Mouse (Mus musculus) activated CD4-positive, CD25-positive, alpha-beta regulatory T cell, adult 4 months (primary cell): Measurements from ENCODE around the gene Ddx19a. TPM values are rescaled to one million over a fixed set of nuclear protein-coding genes. Genes with fewer than 3 reads are reported as not detected.
"Not testable (repeated sequence)": the region's sequence is repeated elsewhere in the genome, so short reads cannot be mapped to it uniquely, and the experiment has no call there.

Experiments
- ATAC-seq: one replicate; pipeline ENCODE4 v1.8.0; 2017
- polyA plus RNA-seq, 2 experiments: library from polyadenylated mRNA; unstranded; fragments of 100-300 nt; shearing (Covaris generic); gene quantifications; one replicate each; pipeline ENCODE4 v1.2.1; 2017

The Ddx19a gene
- polyA plus RNA-seq, 2 experiments from 2014 or later: 13.2 to 14.0 TPM

- peak; percentile 98 for ATAC-seq
These were observed 27.5 kb downstream of the Ddx19a start for GRCm38 (mm10) chr8:110969910-110970770.

DNA sequence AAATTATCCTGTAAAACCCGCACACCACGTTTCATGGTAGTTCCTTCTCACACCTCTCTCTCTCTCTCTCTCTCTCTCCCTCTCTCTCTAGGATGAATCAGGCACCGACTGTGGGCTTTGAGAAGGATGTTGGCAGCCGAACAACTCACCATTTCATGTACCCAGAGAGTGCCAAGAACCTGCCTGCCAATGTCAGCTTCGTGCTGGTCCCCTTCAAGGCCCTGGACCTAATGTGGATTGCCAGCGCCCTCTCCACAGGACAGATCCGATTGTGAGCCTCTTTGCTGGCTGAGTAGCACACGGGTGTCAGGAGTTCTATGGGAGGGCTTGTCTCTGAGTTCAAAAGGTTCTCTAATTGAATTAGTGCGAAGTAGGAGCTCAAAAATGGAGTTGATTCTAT lies 30.3 kb downstream of the Ddx19a start:
- ATAC-seq: no peak

GRCm38 (mm10) chr8:110966586-110966985 lies 31.0 kb downstream of the Ddx19a start:
- no peak for ATAC-seq

- ATAC-seq: no peak
These were observed 32.0 kb downstream of the Ddx19a start for GRCm38 (mm10) chr8:110965594-110965993.

GRCm38 (mm10) chr8:110964666-110965065 lies 32.9 kb downstream of the Ddx19a start:
- no peak for ATAC-seq

- ATAC-seq: no peak
These were observed 34.5 kb downstream of the Ddx19a start for GRCm38 (mm10) chr8:110963051-110963450.

GRCm38 (mm10) chr8:110959906-110960305 lies 37.7 kb downstream of the Ddx19a start:
- no peak for ATAC-seq

DNA sequence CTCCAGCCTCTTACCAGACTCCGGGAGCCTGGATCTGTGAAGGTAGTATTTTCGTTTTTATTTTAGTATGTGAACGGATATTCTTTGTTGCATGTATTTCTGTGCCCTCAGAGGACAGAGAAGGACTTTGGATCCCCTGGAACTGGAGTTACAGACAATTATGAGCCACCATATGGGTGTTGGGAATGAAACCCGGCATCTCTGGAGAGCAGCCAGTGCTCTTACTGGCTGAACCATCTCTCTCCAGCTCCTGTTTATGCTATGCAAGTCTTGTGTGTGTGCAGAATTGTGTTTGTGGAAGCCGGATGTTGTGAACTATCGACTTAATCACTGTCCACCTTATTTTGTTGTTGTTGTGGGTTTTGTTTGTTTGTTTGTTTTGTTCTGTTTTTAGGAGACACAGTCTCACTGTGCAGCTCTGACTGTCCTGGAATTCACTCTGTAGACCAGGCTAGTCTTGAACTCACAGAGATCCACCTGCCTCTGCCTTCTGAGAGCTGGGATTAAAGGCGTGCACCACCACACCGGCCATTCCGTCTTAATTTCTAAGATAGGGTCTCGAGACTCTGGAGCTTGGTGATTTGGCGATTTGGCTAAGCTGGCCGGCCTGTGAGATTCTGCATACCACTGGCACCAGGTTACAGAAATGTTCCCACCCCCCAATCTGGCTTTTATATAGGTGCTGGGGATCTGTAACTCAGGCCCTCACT lies 38.4 kb downstream of the Ddx19a start:
- no peak for ATAC-seq

- ATAC-seq: not testable (repeated sequence)
These were observed 39.0 kb downstream of the Ddx19a start for GRCm38 (mm10) chr8:110958553-110958952.

DNA sequence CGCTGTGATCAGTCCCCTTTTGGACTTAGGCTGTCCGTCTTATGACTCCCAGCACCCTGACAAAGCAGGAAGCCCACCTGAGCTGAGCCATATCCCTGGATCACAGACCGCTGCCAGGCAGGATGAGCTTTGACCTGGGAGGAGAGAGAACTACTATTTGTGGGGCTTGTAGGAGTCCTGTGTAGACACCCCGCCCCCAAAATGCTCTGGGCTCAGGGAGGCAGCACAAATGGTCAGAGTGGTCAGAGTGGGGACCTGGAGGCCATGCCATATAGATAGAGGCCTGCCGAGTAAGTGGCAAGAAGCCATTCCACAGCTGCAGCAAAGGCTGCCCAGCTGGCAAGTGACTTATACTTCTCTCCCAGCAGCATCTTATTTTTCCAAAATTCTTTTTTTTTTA lies 39.5 kb downstream of the Ddx19a start:
- ATAC-seq: no peak

GRCm38 (mm10) chr8:110957471-110957870 lies 40.1 kb downstream of the Ddx19a start:
- no peak for ATAC-seq

DNA sequence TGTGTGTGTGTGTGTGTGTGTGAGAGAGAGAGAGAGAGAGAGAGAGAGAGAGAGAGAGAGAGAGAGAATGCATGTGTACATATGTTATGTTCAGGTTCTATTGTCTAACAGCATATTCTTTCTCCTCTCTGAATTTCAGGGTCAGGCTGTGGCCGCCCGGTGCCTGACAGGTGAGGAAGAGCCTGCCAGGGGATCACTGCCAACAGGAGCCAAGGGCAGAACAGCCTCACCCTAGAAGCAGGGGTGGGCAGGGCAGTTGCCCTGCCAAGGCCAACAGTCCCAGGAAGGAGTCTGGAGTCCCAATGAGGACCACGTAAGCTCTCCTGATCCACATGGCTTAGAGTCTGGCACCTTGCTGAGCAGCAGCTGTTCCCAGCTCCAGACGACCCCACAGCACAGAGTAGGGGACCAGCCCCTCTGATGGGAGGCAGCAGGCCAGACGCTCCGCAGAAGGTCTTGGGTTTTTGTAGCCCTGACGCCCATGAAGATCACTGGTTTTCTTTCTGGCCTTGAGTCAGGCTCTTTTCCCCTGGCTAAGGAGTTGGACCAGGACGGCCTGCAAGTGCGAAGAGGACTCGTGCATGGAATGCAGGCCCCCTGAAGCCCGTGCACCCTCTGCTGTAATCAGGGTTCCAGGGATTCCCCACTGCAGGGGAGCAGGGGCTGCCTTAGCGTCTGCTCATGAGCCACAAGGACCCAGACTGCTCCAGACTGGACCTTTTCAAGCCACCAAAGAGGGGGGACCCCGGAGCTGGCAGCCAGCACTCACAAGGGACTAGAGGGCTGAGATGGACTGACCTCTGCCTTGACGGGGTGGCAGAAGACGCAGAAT lies 40.8 kb downstream of the Ddx19a start:
- no peak for ATAC-seq

DNA sequence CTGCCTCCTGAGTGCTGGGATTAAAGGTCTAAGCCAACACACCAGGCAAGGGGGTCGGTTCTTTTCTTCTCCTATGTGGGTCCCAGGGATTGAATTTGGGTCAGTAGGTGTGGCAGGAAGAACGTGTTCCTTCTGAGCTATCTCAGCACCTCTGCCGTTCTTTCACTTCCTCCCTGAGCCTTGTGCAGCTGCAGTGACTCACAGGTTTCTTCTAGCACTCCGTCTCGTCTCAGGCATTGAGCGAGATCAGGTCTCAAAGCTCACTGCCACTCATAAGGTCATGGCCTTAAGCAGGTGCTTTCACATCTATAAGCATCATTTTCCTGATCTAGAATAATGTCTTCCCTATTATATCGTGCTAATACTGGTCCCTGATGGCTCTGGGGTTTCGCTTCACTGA lies 42.8 kb downstream of the Ddx19a start:
- peak; percentile 78 for ATAC-seq

DNA sequence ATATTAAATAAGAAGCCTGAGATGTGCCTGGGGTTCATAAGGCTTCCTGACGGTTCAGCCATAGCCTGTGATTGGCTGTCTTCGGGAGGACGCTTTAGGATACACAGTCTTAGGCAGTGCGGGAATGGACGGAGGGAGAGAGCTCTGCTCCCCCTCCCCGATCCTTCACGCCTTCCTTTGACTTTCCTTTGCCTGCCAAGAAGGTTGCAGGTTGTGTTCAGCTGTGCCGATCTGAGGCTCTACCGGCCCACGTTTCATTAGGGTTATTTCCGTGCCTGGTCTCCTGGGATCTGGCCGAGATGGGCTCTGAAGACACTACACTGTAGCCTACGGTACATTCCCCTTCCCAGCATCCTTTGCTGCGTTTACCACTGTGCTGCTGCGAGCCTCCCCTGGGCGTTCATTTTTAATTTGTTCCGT lies 47.5 kb downstream of the Ddx19a start:
- ATAC-seq: peak; percentile 70

DNA sequence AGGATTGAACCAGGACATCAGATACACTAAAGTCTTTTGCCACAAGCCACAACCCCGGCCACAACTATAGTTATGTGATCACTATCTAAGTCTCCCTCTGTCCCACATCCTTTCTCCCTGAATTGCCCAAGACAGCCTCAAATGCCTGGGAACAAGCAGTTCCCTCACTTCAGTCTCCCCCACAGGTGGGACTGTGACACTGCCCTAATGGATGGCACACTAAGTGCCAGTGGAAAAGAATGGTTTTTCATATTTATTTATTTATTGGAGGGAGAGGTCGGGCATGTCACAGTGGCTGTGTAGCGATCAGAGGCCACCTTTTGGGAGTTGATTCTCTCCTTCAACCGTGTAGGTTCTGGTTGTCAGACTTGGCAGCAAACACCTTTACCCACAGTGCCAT lies 51.9 kb downstream of the Ddx19a start:
- ATAC-seq: no peak

- no peak for ATAC-seq
These were observed 53.2 kb downstream of the Ddx19a start for GRCm38 (mm10) chr8:110944276-110944876.

GRCm38 (mm10) chr8:110941453-110941948 lies 56.1 kb downstream of the Ddx19a start:
- no peak for ATAC-seq

DNA sequence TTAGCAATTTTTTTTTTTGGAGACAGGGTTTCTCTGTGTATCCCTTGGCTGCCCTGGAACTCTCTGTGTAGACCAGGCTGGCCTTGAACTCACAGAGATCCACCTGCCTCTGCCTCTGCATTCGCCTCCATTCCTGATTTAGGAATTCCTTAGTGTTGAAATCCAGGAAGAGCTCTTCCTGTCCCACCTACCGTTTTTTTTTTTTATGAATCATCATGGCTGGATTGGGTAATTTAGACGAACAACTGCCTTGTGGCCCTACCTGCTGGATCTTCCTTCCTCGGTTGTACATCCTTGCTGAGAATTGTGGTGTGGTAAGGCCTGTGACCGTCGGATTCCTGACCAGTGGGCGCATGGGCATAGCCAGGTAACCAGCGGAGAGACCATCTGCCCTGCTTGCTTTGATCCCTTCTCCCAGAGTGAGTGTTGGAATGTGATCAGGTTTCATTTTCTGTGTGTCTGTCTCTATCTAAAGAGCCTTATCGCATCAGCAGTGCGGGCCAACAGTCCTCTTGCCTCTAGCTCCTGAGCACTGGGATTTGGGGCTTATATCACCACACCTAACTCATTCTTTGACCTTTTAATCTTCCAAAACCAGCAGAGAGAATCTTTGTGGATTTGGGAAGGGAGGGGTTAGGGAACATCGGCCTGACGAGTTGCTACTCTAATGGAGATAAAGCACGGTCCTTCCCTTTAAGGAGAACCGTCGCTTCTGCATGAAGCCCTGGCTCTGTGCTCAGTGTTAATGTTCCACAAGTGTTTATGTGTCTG lies 56.7 kb downstream of the Ddx19a start:
- ATAC-seq: no peak

- peak; percentile 97 for ATAC-seq
These were observed 58.6 kb downstream of the Ddx19a start for GRCm38 (mm10) chr8:110938882-110939589.

GRCm38 (mm10) chr8:110936217-110936616 lies 61.4 kb downstream of the Ddx19a start:
- no peak for ATAC-seq

DNA sequence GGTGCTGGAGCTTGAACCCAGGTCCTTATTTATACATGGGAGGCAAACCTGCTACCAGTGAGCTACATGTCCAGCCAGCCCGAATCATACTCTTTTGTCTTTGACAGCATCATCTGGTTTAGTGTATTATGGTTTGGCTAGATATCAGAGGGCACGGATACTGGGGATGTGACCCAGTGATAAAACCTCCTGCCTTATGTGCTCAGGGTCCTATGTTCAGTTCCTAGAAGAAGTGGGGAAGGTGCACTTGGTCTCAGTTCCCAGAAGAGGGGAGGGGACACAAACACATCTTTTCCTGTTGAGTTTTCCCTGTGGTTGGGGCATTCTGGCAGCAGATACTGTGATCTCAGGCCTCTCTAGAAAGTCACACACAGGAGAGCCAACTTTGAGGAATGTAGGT lies 64.3 kb downstream of the Ddx19a start:
- no peak for ATAC-seq
